Mouse (Mus musculus): ENCODE measurements around the gene Ppil1. TPM values are rescaled to one million over a fixed set of nuclear protein-coding genes. Genes with fewer than 3 reads are reported as not detected.
"Not testable (repeated sequence)": the region's sequence is repeated elsewhere in the genome, so short reads cannot be mapped to it uniquely, and the experiment has no call there.

Ppil1 gene
- total and polyA plus RNA-seq, 3 experiments: 26.3 to 91.6 (median 79.4) TPM

DNA sequence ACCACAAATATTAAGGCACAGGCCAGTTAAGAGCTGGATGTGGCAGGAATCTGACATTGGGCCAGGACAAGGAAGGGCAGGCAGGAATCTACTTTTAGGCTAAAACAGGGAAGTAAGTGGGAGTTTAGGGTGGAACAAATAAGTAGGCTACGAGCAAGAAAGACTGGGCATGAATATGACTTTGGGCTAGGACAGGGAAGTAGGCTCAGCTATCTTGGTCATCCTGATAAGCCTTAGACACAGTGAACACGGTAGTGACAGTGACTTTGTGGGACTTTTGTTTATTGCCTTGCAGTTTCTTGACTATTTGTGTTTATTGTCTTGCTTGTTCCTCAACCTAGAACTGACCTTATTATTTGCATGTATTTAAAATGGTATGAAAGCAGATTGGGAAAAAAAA, 10.8 kb downstream of the Ppil1 start:
- Histone ChIP-seq H3K27me3 (ENCODE audit: insufficient read depth, low read length) (no peaks in the 10 kb centered on the region), H3K36me3 (replicated peaks) (peaks cover 91% of the 10 kb centered on the region)

DNA sequence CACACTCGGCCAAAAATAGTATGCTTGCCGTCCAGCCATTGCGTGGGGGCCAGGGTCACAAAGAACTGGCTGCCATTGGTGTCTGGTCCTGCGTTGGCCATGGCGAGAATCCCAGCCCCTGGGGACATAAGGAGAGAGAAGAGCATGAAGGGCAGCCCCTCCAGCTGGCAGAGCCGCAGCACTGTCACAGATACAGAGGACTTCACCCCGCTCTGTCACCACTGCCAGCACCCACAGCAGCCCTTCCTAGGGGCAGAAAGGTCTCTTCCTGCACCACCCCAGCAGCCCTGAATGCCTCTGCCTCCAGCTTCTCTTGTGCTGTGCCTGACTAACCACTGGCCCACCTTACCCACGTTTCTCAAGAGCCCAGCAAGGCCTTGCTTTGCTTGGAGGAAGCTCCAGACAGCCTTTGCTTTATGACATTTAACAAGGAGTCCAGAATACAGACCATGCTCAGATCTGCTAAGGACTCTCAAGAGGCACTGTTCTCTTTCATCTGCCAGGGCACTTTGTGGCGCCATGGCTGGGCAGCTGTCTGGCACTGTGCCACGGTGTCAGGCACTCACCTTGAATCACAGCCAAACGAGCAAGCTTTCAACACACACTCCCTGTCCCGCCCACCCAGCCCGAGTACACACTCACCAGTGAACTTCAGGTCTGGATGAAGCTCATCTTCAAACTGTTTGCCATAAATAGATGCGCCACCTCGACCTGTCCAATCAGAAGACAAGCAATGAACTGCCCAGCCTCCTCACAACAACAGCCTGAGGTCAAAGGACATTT, 12.2 kb downstream of the Ppil1 start:
- ATAC-seq (ENCODE audit: extremely low read depth, insufficient number of reproducible peaks, low FRiP score, poor library complexity, severe bottlenecking): no peak
- no peak for TF ChIP-seq GATA2 (IDR thresholded peaks at IDR 0.05; ENCODE audit: borderline replicate concordance, low read depth, low read length)
- Histone ChIP-seq H3K4me3 (ENCODE audit: low read depth, low read length) (no peak overlapping the region), H3K27me3 (ENCODE audit: insufficient read depth, low read length) (no peaks in the 10 kb centered on the region), H3K36me3 (replicated peaks) (peaks cover 86% of the 10 kb centered on the region), H3K9me3 (replicated peaks) (no peaks in the 10 kb centered on the region), H3K4me1 (ENCODE audit: insufficient read depth, low read depth, low read length) (peaks cover 47% of the 10 kb centered on the region)
- no peak for DNase-seq (ENCODE audit: low spot score)

More for the DNA sequence above, 10.8 kb downstream of the Ppil1 start:
- TF ChIP-seq TAL1 (conservative IDR thresholded peaks at IDR 0.05; ENCODE audit: low read depth, low read length) (no peak), GATA2 (IDR thresholded peaks at IDR 0.05; ENCODE audit: borderline replicate concordance, low read depth, low read length) (no peak), GATA1 (IDR thresholded peaks at IDR 0.05; ENCODE audit: borderline replicate concordance, low read length) (no peak), POLR2AphosphoS5 (IDR thresholded peaks at IDR 0.05; ENCODE audit: insufficient replicate concordance, low read depth, low read length) (no peak), CTCF (IDR thresholded peaks at IDR 0.05; ENCODE audit: low read depth, low read length) (no peak)
- Histone ChIP-seq H3K4me1 (ENCODE audit: insufficient read depth, low read depth, low read length) (peaks cover 61% of the 10 kb centered on the region), H3K4me3 (ENCODE audit: low read depth, low read length) (no peak overlapping the region), H3K9me3 (replicated peaks) (no peaks in the 10 kb centered on the region)
- no peak for DNase-seq (ENCODE audit: low spot score)
- ATAC-seq (ENCODE audit: extremely low read depth, insufficient number of reproducible peaks, low FRiP score, poor library complexity, severe bottlenecking): no peak

DNA sequence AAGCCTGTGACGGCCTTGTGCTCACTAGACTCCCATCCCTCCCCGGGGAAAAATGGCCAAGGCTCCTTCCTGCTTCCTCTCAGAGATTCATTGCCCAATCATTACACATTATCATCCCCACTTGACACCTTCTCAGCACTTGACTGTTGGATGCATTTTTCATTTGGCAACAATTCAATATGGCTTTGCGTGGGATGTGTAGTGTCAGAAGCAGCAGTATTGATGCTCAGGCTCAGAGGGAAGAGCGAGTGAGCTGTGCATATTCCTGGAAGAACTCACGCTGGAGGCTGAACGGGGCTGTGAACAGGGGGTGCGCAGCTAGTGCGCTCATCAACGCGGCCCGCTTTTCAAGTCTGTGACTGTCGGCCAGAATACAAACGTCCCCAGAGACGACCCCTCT, 13.0 kb downstream of the Ppil1 start:
- DNase-seq (ENCODE audit: low spot score); H3K4me3 ChIP-seq (ENCODE audit: low read depth, low read length); ATAC-seq (ENCODE audit: extremely low read depth, insufficient number of reproducible peaks, low FRiP score, poor library complexity, severe bottlenecking); H3K9me3 ChIP-seq (replicated peaks); H3K27me3 ChIP-seq (ENCODE audit: insufficient read depth, low read length): not testable (repeated sequence)
- H3K36me3 ChIP-seq (replicated peaks): peaks cover 78% of the 10 kb centered on the region
- peaks cover 43% of the 10 kb centered on the region for H3K4me1 ChIP-seq (ENCODE audit: insufficient read depth, low read depth, low read length)

DNA sequence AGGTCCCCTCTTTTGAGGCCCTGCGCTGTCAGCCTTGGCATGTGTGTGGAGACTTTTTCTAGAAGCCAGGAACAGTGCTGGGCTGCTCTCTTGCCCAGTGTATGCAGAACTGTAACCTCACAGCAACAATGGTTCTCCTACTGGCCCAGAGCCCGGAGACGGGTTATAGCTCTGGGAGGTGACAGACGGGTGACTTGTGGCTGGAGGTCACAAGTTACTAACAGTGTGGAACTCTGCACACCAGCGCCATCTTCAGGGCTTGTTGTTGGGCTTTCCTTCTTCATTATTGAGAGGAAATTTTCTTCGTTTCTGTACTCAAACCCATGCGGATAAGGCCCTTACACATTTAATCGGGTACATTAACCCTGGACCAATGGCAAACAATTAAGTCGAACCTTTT, 14.5 kb downstream of the Ppil1 start:
- ATAC-seq (ENCODE audit: extremely low read depth, insufficient number of reproducible peaks, low FRiP score, poor library complexity, severe bottlenecking): no peak
- DNase-seq (ENCODE audit: low spot score): no peak
- peaks cover 68% of the 10 kb centered on the region for H3K36me3 ChIP-seq (replicated peaks)
- peaks cover 49% of the 10 kb centered on the region for H3K4me1 ChIP-seq (ENCODE audit: insufficient read depth, low read depth, low read length)
- no peaks in the 10 kb centered on the region for H3K9me3 ChIP-seq (replicated peaks)
- peaks cover 8% of the 10 kb centered on the region for H3K27me3 ChIP-seq (ENCODE audit: insufficient read depth, low read length)
- H3K4me3 ChIP-seq (ENCODE audit: low read depth, low read length): no peak overlapping the region
- TF ChIP-seq GATA1 (IDR thresholded peaks at IDR 0.05; ENCODE audit: borderline replicate concordance, low read length) (no peak), POLR2AphosphoS5 (IDR thresholded peaks at IDR 0.05; ENCODE audit: insufficient replicate concordance, low read depth, low read length) (no peak), GATA2 (IDR thresholded peaks at IDR 0.05; ENCODE audit: borderline replicate concordance, low read depth, low read length) (no peak), TAL1 (conservative IDR thresholded peaks at IDR 0.05; ENCODE audit: low read depth, low read length) (no peak), CTCF (IDR thresholded peaks at IDR 0.05; ENCODE audit: low read depth, low read length) (no peak)

DNA sequence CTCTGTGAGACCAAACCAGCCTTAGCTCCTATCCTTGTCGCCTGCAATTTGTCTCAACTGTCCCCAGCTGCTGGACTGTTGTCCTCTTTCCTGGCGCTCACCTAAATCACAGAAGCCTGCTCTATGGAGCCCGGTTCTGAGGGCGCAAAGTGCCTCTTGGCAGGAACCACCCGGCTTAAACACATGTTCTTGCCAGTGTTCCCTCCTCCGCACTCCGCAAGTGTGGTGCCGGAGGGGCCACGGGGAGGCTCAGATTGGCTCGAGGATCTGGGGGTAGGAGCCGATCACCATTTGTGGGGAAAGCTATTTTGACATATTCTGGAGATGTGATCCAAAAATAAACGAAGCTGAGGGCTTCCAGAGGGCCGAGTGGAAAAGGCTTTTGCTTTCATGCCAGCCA, 16.1 kb downstream of the Ppil1 start:
- no peak for TF ChIP-seq TAL1 (conservative IDR thresholded peaks at IDR 0.05; ENCODE audit: low read depth, low read length)
- no peak for TF ChIP-seq CTCF (IDR thresholded peaks at IDR 0.05; ENCODE audit: low read depth, low read length)
- TF ChIP-seq GATA2 (IDR thresholded peaks at IDR 0.05; ENCODE audit: borderline replicate concordance, low read depth, low read length): no peak
- no peak for TF ChIP-seq POLR2AphosphoS5 (IDR thresholded peaks at IDR 0.05; ENCODE audit: insufficient replicate concordance, low read depth, low read length)
- no peak for TF ChIP-seq GATA1 (IDR thresholded peaks at IDR 0.05; ENCODE audit: borderline replicate concordance, low read length)
- DNase-seq (ENCODE audit: low spot score) (no peak), ATAC-seq (ENCODE audit: extremely low read depth, insufficient number of reproducible peaks, low FRiP score, poor library complexity, severe bottlenecking) (no peak)
- H3K4me1 ChIP-seq (ENCODE audit: insufficient read depth, low read depth, low read length): peaks cover 35% of the 10 kb centered on the region
- H3K9me3 ChIP-seq (replicated peaks): no peaks in the 10 kb centered on the region
- peaks cover 53% of the 10 kb centered on the region for H3K36me3 ChIP-seq (replicated peaks)
- peaks cover 22% of the 10 kb centered on the region for H3K27me3 ChIP-seq (ENCODE audit: insufficient read depth, low read length)
- no peak overlapping the region for H3K4me3 ChIP-seq (ENCODE audit: low read depth, low read length)

DNA sequence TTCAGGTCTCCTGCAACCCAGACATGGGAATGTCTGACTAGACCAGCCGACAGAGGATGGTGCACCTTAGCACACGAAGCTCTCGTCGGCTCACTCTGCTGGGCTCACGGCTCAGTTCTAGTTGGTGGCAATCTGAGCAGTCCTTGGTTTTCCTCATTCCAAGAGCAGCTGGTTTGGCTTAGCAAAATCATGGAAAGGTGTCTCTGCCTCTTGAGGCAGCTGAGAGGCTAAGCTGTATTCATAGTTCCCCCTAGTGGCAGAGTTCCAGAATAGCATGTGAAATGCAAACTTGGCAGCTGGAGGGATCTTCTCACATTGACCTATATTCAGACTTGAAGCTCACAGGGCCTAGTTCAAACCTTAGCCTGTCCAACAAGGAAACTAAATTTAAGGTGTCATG, 17.4 kb downstream of the Ppil1 start:
- Histone ChIP-seq H3K9me3 (replicated peaks) (no peaks in the 10 kb centered on the region), H3K36me3 (replicated peaks) (peaks cover 41% of the 10 kb centered on the region), H3K4me1 (ENCODE audit: insufficient read depth, low read depth, low read length) (peaks cover 27% of the 10 kb centered on the region), H3K27me3 (ENCODE audit: insufficient read depth, low read length) (peaks cover 34% of the 10 kb centered on the region), H3K4me3 (ENCODE audit: low read depth, low read length) (no peak overlapping the region)
- no peak; the same call in 1 of the 2 replicates for ATAC-seq (ENCODE audit: extremely low read depth, insufficient number of reproducible peaks, low FRiP score, poor library complexity, severe bottlenecking)
- peak; percentile 38 for DNase-seq (ENCODE audit: low spot score)
- peak; percentile 70 for TF ChIP-seq CTCF (IDR thresholded peaks at IDR 0.05; ENCODE audit: low read depth, low read length)
- no peak for TF ChIP-seq POLR2AphosphoS5 (IDR thresholded peaks at IDR 0.05; ENCODE audit: insufficient replicate concordance, low read depth, low read length)

DNA sequence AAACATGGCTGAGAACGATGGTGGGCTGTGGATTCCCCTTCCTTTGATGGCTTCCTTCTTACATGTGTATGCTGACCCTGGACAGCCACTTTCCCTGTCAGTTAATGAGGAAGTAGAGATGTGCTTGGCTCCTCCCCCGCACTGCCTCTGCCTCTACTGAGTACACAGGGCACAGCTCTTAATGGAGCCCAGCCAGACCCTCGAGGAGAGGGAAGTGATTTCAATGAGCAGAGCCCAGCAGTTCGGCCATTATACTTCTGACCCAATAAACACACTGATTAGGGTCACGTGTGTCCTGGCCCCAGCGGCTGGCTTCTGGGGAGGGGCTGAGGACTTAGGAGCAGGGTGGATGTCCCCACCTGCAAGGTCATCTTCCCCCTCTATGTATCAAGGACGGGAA, 18.3 kb downstream of the Ppil1 start:
- peaks cover 22% of the 10 kb centered on the region for H3K4me1 ChIP-seq (ENCODE audit: insufficient read depth, low read depth, low read length)
- H3K27me3 ChIP-seq (ENCODE audit: insufficient read depth, low read length): peaks cover 42% of the 10 kb centered on the region
- TF ChIP-seq CTCF (IDR thresholded peaks at IDR 0.05; ENCODE audit: low read depth, low read length) (no peak), GATA1 (IDR thresholded peaks at IDR 0.05; ENCODE audit: borderline replicate concordance, low read length) (no peak), GATA2 (IDR thresholded peaks at IDR 0.05; ENCODE audit: borderline replicate concordance, low read depth, low read length) (no peak), TAL1 (conservative IDR thresholded peaks at IDR 0.05; ENCODE audit: low read depth, low read length) (no peak), POLR2AphosphoS5 (IDR thresholded peaks at IDR 0.05; ENCODE audit: insufficient replicate concordance, low read depth, low read length) (no peak)
- H3K9me3 ChIP-seq (replicated peaks): no peaks in the 10 kb centered on the region
- H3K36me3 ChIP-seq (replicated peaks): peaks cover 33% of the 10 kb centered on the region
- H3K4me3 ChIP-seq (ENCODE audit: low read depth, low read length): no peak overlapping the region
- ATAC-seq (ENCODE audit: extremely low read depth, insufficient number of reproducible peaks, low FRiP score, poor library complexity, severe bottlenecking) (no peak), DNase-seq (ENCODE audit: low spot score) (peak; percentile 52)

Measured in G1E (cell line).